Mouse (Mus musculus): ENCODE measurements around the gene Rundc3a. TPM values are rescaled to one million over a fixed set of nuclear protein-coding genes. Genes with fewer than 3 reads are reported as not detected.

Rundc3a gene
- polyA plus RNA-seq (2014; fragmentation: Illumina TruSeq; extraction: RNeasy Lipid Tissue Mini Kit (QIAGEN cat#74804); ENCODE audit: insufficient read depth, low read depth, low replicate concordance), result 1.3 TPM

GRCm38 (mm10) chr11:102393238-102393634, at the start of gene Rundc3a:
Gene Rundc3a, plus strand, starts transcription at chr11:102393403.

GRCm38 (mm10) chr11:102366103-102366502, 27.1 kb upstream of the Rundc3a start, which contains the start of gene Slc4a1:
Gene Slc4a1, minus strand, starts transcription at chr11:102366203.

GRCm38 (mm10) chr11:102407834-102408215, 14.6 kb downstream of the Rundc3a start, which contains the start of gene Slc25a39:
Gene Slc25a39, minus strand, starts transcription at chr11:102407946.

GRCm38 (mm10) chr11:102430121-102431017, 37.2 kb downstream of the Rundc3a start, which contains the start of gene Grn:
Gene Grn, plus strand, starts transcription at chr11:102430315.

GRCm38 (mm10) chr11:102447497-102447896, 54.3 kb downstream of the Rundc3a start, which contains the start of gene Fam171a2:
Gene Fam171a2, minus strand, starts transcription at chr11:102447682.

Other genes with a start within 250 kb of the Rundc3a start
- not detected for gene Nags, start 247.9 kb upstream of the Rundc3a start, polyA plus RNA-seq (2014; fragmentation: Illumina TruSeq; extraction: RNeasy Lipid Tissue Mini Kit (QIAGEN cat#74804); ENCODE audit: insufficient read depth, low read depth, low replicate concordance)
- 11.7 TPM for gene Tmem101, start 237.0 kb upstream of the Rundc3a start, polyA plus RNA-seq (2014; fragmentation: Illumina TruSeq; extraction: RNeasy Lipid Tissue Mini Kit (QIAGEN cat#74804); ENCODE audit: insufficient read depth, low read depth, low replicate concordance)
- gene Lsm12, start 208.1 kb upstream of the Rundc3a start, polyA plus RNA-seq (2014; fragmentation: Illumina TruSeq; extraction: RNeasy Lipid Tissue Mini Kit (QIAGEN cat#74804); ENCODE audit: insufficient read depth, low read depth, low replicate concordance), result 14.7 TPM
- 23.3 TPM for gene G6pc3, start 203.8 kb upstream of the Rundc3a start, polyA plus RNA-seq (2014; fragmentation: Illumina TruSeq; extraction: RNeasy Lipid Tissue Mini Kit (QIAGEN cat#74804); ENCODE audit: insufficient read depth, low read depth, low replicate concordance)
- 49.2 TPM for gene Hdac5, start 163.2 kb upstream of the Rundc3a start, polyA plus RNA-seq (2014; fragmentation: Illumina TruSeq; extraction: RNeasy Lipid Tissue Mini Kit (QIAGEN cat#74804); ENCODE audit: insufficient read depth, low read depth, low replicate concordance)
- not detected for gene BC030867, start 144.5 kb upstream of the Rundc3a start, polyA plus RNA-seq (2014; fragmentation: Illumina TruSeq; extraction: RNeasy Lipid Tissue Mini Kit (QIAGEN cat#74804); ENCODE audit: insufficient read depth, low read depth, low replicate concordance)
- gene Asb16, start 124.7 kb upstream of the Rundc3a start, polyA plus RNA-seq (2014; fragmentation: Illumina TruSeq; extraction: RNeasy Lipid Tissue Mini Kit (QIAGEN cat#74804); ENCODE audit: insufficient read depth, low read depth, low replicate concordance), result not detected
- gene Tmub2, start 108.5 kb upstream of the Rundc3a start, polyA plus RNA-seq (2014; fragmentation: Illumina TruSeq; extraction: RNeasy Lipid Tissue Mini Kit (QIAGEN cat#74804); ENCODE audit: insufficient read depth, low read depth, low replicate concordance), result 29.4 TPM
- 19.6 TPM for gene Atxn7l3, start 96.8 kb upstream of the Rundc3a start, polyA plus RNA-seq (2014; fragmentation: Illumina TruSeq; extraction: RNeasy Lipid Tissue Mini Kit (QIAGEN cat#74804); ENCODE audit: insufficient read depth, low read depth, low replicate concordance)
- gene Ubtf, start 73.7 kb upstream of the Rundc3a start, polyA plus RNA-seq (2014; fragmentation: Illumina TruSeq; extraction: RNeasy Lipid Tissue Mini Kit (QIAGEN cat#74804); ENCODE audit: insufficient read depth, low read depth, low replicate concordance), result 47.0 TPM
- gene Slc4a1, start 27.2 kb upstream of the Rundc3a start, polyA plus RNA-seq (2014; fragmentation: Illumina TruSeq; extraction: RNeasy Lipid Tissue Mini Kit (QIAGEN cat#74804); ENCODE audit: insufficient read depth, low read depth, low replicate concordance), result 0.11 TPM
- 98.9 TPM for gene Slc25a39, start 14.5 kb downstream of the Rundc3a start, polyA plus RNA-seq (2014; fragmentation: Illumina TruSeq; extraction: RNeasy Lipid Tissue Mini Kit (QIAGEN cat#74804); ENCODE audit: insufficient read depth, low read depth, low replicate concordance)
- gene Grn, start 36.9 kb downstream of the Rundc3a start, polyA plus RNA-seq (2014; fragmentation: Illumina TruSeq; extraction: RNeasy Lipid Tissue Mini Kit (QIAGEN cat#74804); ENCODE audit: insufficient read depth, low read depth, low replicate concordance), result 134 TPM
- 1.7 TPM for gene Fam171a2, start 54.3 kb downstream of the Rundc3a start, polyA plus RNA-seq (2014; fragmentation: Illumina TruSeq; extraction: RNeasy Lipid Tissue Mini Kit (QIAGEN cat#74804); ENCODE audit: insufficient read depth, low read depth, low replicate concordance)
- gene Itga2b, start 76.7 kb downstream of the Rundc3a start, polyA plus RNA-seq (2014; fragmentation: Illumina TruSeq; extraction: RNeasy Lipid Tissue Mini Kit (QIAGEN cat#74804); ENCODE audit: insufficient read depth, low read depth, low replicate concordance), result 6.9 TPM
- gene Gpatch8, start 163.0 kb downstream of the Rundc3a start, polyA plus RNA-seq (2014; fragmentation: Illumina TruSeq; extraction: RNeasy Lipid Tissue Mini Kit (QIAGEN cat#74804); ENCODE audit: insufficient read depth, low read depth, low replicate concordance), result 5.2 TPM
- gene Gm11627, start 186.1 kb downstream of the Rundc3a start, polyA plus RNA-seq (2014; fragmentation: Illumina TruSeq; extraction: RNeasy Lipid Tissue Mini Kit (QIAGEN cat#74804); ENCODE audit: insufficient read depth, low read depth, low replicate concordance), result 9.5 TPM
- 8.9 TPM for gene Fzd2, start 211.0 kb downstream of the Rundc3a start, polyA plus RNA-seq (2014; fragmentation: Illumina TruSeq; extraction: RNeasy Lipid Tissue Mini Kit (QIAGEN cat#74804); ENCODE audit: insufficient read depth, low read depth, low replicate concordance)

All from lung, adult 10 weeks (tissue).